Mouse (Mus musculus) gastrocnemius, adult 8-10 months (tissue): ENCODE data around the gene Cd24a. TPM values are rescaled to one million over a fixed set of nuclear protein-coding genes. Genes with fewer than 3 reads are reported as not detected.

Experiments
- DNase-seq, 2 experiments: peaks; one replicate each; pipeline ENCODE4 v3.0.0; 2022; ENCODE audit warnings: low spot score in 2 of 2
- total RNA-seq, 4 experiments: library from RNA; stranded (reverse); gene quantifications; 2 replicates each; pipeline ENCODE4 v1.2.4; 2022

The Cd24a gene
- total RNA-seq, 4 experiments from 2014 or later, result 187 to 252 (median 190) TPM

GRCm38 (mm10) chr10:43625578-43625977, 47.5 kb downstream of the Cd24a start:
- DNase-seq, result no peak

GRCm38 (mm10) chr10:43629216-43629615, 51.1 kb downstream of the Cd24a start:
- DNase-seq, result no peak

DNA sequence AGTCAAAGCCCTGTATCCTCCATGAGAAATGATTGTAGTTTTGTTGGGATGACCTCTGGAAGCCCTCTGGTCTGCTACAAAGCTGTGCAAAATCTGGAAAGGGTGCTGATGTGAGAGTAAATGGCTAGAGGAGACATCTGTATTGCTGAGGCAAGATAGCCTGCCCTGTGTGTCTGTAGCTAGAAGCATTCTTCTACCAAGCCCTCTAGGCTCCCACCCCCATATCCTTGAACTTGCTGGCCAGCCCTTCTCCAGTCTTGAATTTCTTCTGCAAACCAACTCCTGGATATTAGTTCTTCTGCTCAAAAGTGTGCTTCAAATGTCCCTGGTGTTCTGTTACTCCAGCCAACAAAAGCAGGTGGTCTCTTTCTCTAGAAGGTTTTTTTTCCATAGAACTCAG, 51.8 kb downstream of the Cd24a start:
- no peak for DNase-seq

DNA sequence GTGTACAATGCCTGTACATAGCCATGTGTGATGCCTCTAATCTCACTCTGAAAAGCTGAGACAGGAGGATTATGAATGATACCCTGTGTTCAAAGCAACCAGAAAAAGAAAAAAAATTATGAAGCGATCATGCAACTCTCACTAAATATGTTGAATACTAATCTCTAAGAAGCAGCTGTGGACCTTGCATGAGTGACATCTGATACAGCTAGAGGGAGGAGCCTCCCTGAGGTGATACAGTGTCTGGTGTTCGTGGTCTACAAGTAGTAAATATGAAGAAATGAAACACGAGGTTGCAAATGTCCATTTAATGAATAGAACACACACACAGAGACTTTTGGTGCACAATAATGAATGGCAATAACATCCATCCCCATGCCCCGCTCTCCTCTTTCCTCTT, 52.5 kb downstream of the Cd24a start:
- no peak for DNase-seq

DNA sequence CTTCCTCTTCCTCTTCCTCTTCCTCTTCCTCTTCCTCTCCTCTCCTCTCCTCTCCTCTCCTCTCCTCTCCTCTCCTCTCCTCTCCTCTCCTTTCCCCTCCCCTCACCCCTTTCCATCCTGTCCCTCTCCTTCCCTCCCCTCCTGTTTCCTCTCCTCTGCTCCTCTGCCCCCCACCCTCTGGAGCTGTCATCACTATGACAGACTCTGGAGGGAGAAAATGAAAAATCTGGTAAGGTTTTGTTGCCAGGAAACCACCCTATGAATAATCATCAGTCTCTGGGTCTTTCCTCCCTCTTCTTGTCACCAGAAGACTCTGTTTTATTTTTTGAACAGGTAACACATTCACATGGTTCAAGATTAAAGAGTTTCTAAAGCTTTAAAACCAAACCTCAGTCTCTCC, 53.0 kb downstream of the Cd24a start:
- DNase-seq, result no peak

DNA sequence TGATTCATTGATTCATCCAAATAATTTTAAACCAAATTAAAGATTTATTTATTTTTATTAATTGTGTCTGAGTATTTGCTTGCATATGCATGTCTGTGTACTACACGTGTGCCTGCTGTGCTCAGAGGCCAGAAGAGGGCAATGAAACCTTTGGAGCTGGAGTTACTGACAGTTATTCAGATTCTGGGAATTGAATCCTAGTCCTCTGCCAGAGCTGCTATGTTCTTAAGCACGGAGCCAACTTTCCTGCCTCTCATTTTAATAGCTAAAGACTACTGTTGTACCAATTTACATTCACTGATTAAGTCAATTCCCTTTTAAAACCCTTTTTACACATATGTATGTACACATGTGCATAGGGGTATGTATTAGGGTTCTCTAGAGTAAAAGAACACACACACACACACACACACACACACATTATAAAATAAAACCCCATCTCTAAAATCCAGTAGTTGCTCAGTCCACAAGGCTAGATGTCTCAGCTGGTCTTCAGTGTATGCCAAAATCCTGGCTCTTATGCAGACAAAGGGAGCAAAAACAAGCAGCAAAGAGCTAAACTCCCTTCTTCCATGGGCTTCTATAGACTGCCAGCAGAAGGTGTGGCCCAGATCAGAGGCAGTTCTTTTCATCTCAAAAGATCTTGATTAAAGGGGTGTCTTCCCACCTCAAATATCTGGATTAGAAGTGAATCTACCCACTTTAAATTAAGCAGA, 53.7 kb downstream of the Cd24a start:
- DNase-seq, result no peak

DNA sequence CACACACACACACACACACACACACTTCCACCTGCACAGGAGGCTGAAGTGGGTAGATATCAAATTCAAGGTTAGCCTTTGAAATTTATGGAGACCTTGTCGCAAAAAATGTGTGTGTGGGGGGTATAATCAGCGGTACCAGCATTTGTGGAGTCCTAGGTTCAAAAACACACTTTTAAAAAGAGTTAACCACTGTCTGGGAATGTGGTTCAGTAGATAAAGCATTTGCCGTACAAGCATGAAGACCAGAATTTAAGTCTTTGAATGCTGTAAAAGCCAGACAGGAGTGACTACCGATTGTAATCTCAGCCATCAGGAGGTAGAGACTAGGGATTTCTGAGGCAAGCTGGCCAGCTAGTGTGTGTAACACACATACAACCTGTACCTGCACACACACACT, 55.0 kb downstream of the Cd24a start:
- no peak for DNase-seq

Other genes starting within 250 kb of the Cd24a start
- 1 to 10 TPM; 4.2 to 5.6 (median 4.9) TPM for gene Bend3, start 99.5 kb upstream of the Cd24a start, total RNA-seq
- gene Gm9803, start 54.2 kb upstream of the Cd24a start, total RNA-seq, result 10 to 100 TPM in 1 of 4 experiments, 1 to 10 TPM in 1, not detected in 2; 9.8 to 13.6 TPM
- 10 to 100 TPM; 79.7 to 88.8 (median 82.2) TPM for gene 1700021F05Rik, start 37.3 kb upstream of the Cd24a start, total RNA-seq